Mouse (Mus musculus) midbrain, embryonic 10.5 days (tissue): ENCODE measurements around the gene Scml2. TPM values are rescaled to one million over a fixed set of nuclear protein-coding genes. Genes with fewer than 3 reads are reported as not detected.
"Not testable (repeated sequence)": the region's sequence is repeated elsewhere in the genome, so short reads cannot be mapped to it uniquely, and the experiment has no call there.

Experiments used
- DNase-seq: peaks from one replicate; pipeline ENCODE4 v3.0.0-alpha.2; 2017; ENCODE audit warnings: low spot score
- H3K27ac ChIP-seq: fragments of 300-500 bp; sonication (generic); replicated peaks from 2 replicates; pipeline ENCODE4 v1.5.1; 2016; ENCODE audit warnings: mild to moderate bottlenecking
- H3K27me3 ChIP-seq: fragments of 300-500 bp; sonication (generic); 2 replicates; pipeline ENCODE4 v1.6.1; 2016; ENCODE audit warnings: low read depth, mild to moderate bottlenecking; ENCODE audit not compliant: poor library complexity, severe bottlenecking
- H3K36me3 ChIP-seq: fragments of 300-500 bp; sonication (generic); 2 replicates; pipeline ENCODE4 v1.6.1; 2016; ENCODE audit warnings: mild to moderate bottlenecking, moderate library complexity
- H3K4me1 ChIP-seq: fragments of 300-500 bp; sonication (generic); 2 replicates; pipeline ENCODE4 v1.6.1; 2016
- H3K4me3 ChIP-seq: fragments of 300-500 bp; sonication (generic); 2 replicates; pipeline ENCODE4 v1.5.1; 2016; ENCODE audit warnings: mild to moderate bottlenecking, moderate library complexity
- H3K9me3 ChIP-seq: fragments of 300-500 bp; sonication (generic); replicated peaks from 2 replicates; pipeline ENCODE4 v1.6.1; 2016; ENCODE audit warnings: mild to moderate bottlenecking
- WGBS: fragments of 180-500 bp; shearing (Covaris S2); methylation state at CpG from one replicate; pipeline ENCODE4 v1.1.7; 2016; 5-methylcytosine and 5-hydroxymethylcytosine counted together
- polyA plus RNA-seq: library from polyadenylated mRNA; unstranded; fragments of >200 nt; fragmentation: Nextera tagmentation; extraction: Ambion mirVana; gene quantifications from 2 replicates; pipeline ENCODE4 v1.2.1, GENCODE M21; 2016

Gene Scml2
- 2.2 and 2.9 TPM in 2 replicates for polyA plus RNA-seq

- H3K4me3 ChIP-seq, DNase-seq: not testable (repeated sequence)
- H3K27me3 ChIP-seq = peaks cover 64% of the 10 kb centered on the region
Measured at GRCm38 (mm10) chrX:161116893-161117292, at the start of gene Scml2. Scml2 (plus strand) TSS chrX:161117193.

GRCm38 (mm10) chrX:161075576-161075975 is 41.4 kb upstream of the Scml2 start:
- 86% methylated on average over 6 of the region's 6 CpGs for WGBS

More at GRCm38 (mm10) chrX:161116893-161117292, at the start of gene Scml2:
- H3K9me3 ChIP-seq, H3K27ac ChIP-seq, H3K36me3 ChIP-seq, H3K4me1 ChIP-seq: not testable (repeated sequence)
- WGBS = 80% methylated on average over 1 of the region's 14 CpGs

GRCm38 (mm10) chrX:161162314-161163068 is 45.5 kb downstream of the Scml2 start:
- WGBS = 16% methylated on average over 22 of the region's 22 CpGs
- Histone ChIP-seq H3K4me1 (peaks cover 5% of the 10 kb centered on the region; the same call in 1 of the 2 replicates), H3K4me3 (peak overlapping the region; percentile 60), H3K36me3 (no peaks in the 10 kb centered on the region), H3K27me3 (peaks cover 80% of the 10 kb centered on the region), H3K27ac (peak overlapping the region; percentile 87), H3K9me3 (no peaks in the 10 kb centered on the region)
- DNase-seq = peak; percentile 68

More at GRCm38 (mm10) chrX:161075576-161075975, 41.4 kb upstream of the Scml2 start:
- not testable (repeated sequence) for H3K4me3 ChIP-seq, H3K36me3 ChIP-seq, H3K9me3 ChIP-seq, DNase-seq, H3K27ac ChIP-seq, H3K4me1 ChIP-seq
- H3K27me3 ChIP-seq = peaks cover 21% of the 10 kb centered on the region

GRCm38 (mm10) chrX:161163069-161163416 is 46.0 kb downstream of the Scml2 start:
- peak overlapping the region; percentile 87 for H3K27ac ChIP-seq
- peak overlapping the region; percentile 60 for H3K4me3 ChIP-seq
- no peaks in the 10 kb centered on the region for H3K9me3 ChIP-seq
- 21% methylated on average over 6 of the region's 6 CpGs for WGBS
- peaks cover 5% of the 10 kb centered on the region; the same call in 1 of the 2 replicates for H3K4me1 ChIP-seq
- no peak for DNase-seq
- no peaks in the 10 kb centered on the region for H3K36me3 ChIP-seq
- peaks cover 82% of the 10 kb centered on the region for H3K27me3 ChIP-seq

GRCm38 (mm10) chrX:161287156-161287555 is 170.2 kb downstream of the Scml2 start, which contains the start of gene Gm15262:
Gm15262 (plus strand) TSS chrX:161287456.
- H3K9me3 ChIP-seq, H3K4me3 ChIP-seq, H3K4me1 ChIP-seq, H3K36me3 ChIP-seq, DNase-seq, H3K27ac ChIP-seq: not testable (repeated sequence)
- H3K27me3 ChIP-seq = peaks cover 48% of the 10 kb centered on the region
- 68% methylated on average over 2 of the region's 2 CpGs for WGBS

Other genes with a start within 250 kb of the Scml2 start
- 0.09 and 0.41 TPM in 2 replicates for gene Gja6, start 210.1 kb upstream of the Scml2 start, polyA plus RNA-seq
- gene Cdkl5, start 122.5 kb upstream of the Scml2 start, polyA plus RNA-seq = 2.9 and 3.6 TPM in 2 replicates
- not detected in 2 replicates for gene Gm15262, start 170.3 kb downstream of the Scml2 start, polyA plus RNA-seq